Mouse (Mus musculus) kidney, adult 2 months (tissue): ENCODE results near the gene Ddx23.

ENCODE experiments used
- CTCF ChIP-seq: fragments of 200-500 bp; conservative IDR thresholded peaks from 2 replicates; pipeline ENCODE4 v1.5.1; 2011; ENCODE audit warnings: low read depth, mild to moderate bottlenecking, control low read depth, low read length, moderate library complexity, mixed read lengths; ENCODE audit not compliant: insufficient read depth, insufficient read length
- POLR2A ChIP-seq: fragments of 200-500 bp; IDR thresholded peaks from one replicate; pipeline ENCODE4 v1.6.1; 2011; ENCODE audit warnings: low read depth, low read length, control low read depth

GRCm38 (mm10) chr15:98676471-98676870 is 13.8 kb upstream of the Ddx23 start:
- TF ChIP-seq CTCF (no peak), POLR2A (no peak)
